Mouse (Mus musculus): Measurements from ENCODE around the gene Prr14. TPM values are rescaled to one million over a fixed set of nuclear protein-coding genes. Genes with fewer than 3 reads are reported as not detected.
"Not testable (repeated sequence)": the region's sequence is repeated elsewhere in the genome, so short reads cannot be mapped to it uniquely, and the experiment has no call there.

Prr14 gene
- polyA plus RNA-seq (2015; fragmentation: Nextera tagmentation; extraction: Ambion mirVana) = 38.6 and 38.8 TPM in 2 replicates

DNA sequence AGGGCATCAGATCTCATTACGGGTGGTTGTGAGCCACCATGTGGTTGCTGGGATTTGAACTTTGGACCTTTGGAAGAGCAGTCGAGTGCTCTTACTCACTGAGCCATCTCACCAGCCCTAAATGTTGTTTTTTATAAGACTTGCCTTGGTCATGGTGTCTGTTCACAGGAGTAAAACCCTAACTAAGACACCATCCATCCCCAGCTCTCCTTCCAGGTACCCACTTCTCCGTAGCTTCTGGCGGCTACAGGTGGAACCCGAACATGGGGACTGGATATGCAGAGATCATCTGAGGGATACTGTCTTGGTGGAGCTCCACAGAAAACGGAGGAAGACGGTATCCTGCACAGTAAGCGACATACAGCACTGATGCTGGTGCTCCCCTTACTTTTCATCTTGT lies at the start of gene Prr14:
Gene Prr14, plus strand, starts transcription at position 301 of the 400 bp plus-strand sequence.
- not testable (repeated sequence) for H3K9ac ChIP-seq; H3K4me2 ChIP-seq; H3K27ac ChIP-seq; H3K4me1 ChIP-seq; H3K27me3 ChIP-seq (replicated peaks); H3K9me3 ChIP-seq; H3K4me3 ChIP-seq (replicated peaks); ATAC-seq (ENCODE audit: insufficient read depth, low FRiP score, low read depth)
- H3K36me3 ChIP-seq = peaks cover 39% of the 10 kb centered on the region
- WGBS = 97% methylated on average over 8 of the region's 8 CpGs

DNA sequence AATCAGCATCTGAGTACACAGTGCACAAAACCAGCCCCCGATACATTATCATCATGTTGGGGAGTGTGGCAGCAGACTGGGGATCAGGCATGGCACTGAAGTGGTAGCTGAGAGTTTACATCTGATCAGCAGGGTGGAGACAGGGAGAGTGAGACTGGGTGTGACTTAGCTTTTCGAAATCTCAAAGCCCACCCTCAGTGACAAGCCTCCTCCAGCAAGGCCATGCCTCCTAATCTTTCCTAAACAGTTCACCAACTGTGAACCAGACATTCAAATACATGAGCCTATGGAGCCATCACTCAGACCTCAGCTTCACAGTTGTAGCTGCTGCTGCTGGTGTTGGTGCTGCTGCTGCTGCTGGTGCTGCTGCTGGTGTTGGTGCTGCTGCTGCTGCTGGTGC lies 48.0 kb upstream of the Prr14 start:
- no peaks in the 10 kb centered on the region for H3K4me1 ChIP-seq
- H3K36me3 ChIP-seq = no peaks in the 10 kb centered on the region; the same call in 1 of the 2 replicates
- no peaks in the 10 kb centered on the region for H3K9me3 ChIP-seq
- H3K9ac ChIP-seq = no peak overlapping the region
- H3K4me2 ChIP-seq = no peak overlapping the region
- 76% methylated on average over 2 of the region's 2 CpGs for WGBS
- H3K27me3 ChIP-seq (replicated peaks) = no peaks in the 10 kb centered on the region
- no peak for ATAC-seq (ENCODE audit: insufficient read depth, low FRiP score, low read depth)
- H3K27ac ChIP-seq = no peak overlapping the region
- H3K4me3 ChIP-seq (replicated peaks) = no peak overlapping the region

- H3K27ac ChIP-seq = peak within 1 kb of the TSS; percentile 72
- no peaks in the 10 kb centered on the region for H3K27me3 ChIP-seq (replicated peaks)
- no peaks in the 10 kb centered on the region; the same call in 1 of the 2 replicates for H3K36me3 ChIP-seq
- H3K4me1 ChIP-seq = peaks cover 6% of the 10 kb centered on the region
- peak; percentile 93 for ATAC-seq (ENCODE audit: insufficient read depth, low FRiP score, low read depth)
- H3K9ac ChIP-seq = peak within 1 kb of the TSS; percentile 82
- under 1% methylated on average over 48 of the region's 48 CpGs for WGBS
- H3K9me3 ChIP-seq = no peaks in the 10 kb centered on the region
- peak within 1 kb of the TSS; percentile 93 for H3K4me3 ChIP-seq (replicated peaks)
- H3K4me2 ChIP-seq = peak within 1 kb of the TSS; percentile 93
These were observed 37.8 kb upstream of the Prr14 start, which contains the start of gene Zfp688 for GRCm38 (mm10) chr7:127421388-127422191. Zfp688 (minus strand) TSS chr7:127422068.

DNA sequence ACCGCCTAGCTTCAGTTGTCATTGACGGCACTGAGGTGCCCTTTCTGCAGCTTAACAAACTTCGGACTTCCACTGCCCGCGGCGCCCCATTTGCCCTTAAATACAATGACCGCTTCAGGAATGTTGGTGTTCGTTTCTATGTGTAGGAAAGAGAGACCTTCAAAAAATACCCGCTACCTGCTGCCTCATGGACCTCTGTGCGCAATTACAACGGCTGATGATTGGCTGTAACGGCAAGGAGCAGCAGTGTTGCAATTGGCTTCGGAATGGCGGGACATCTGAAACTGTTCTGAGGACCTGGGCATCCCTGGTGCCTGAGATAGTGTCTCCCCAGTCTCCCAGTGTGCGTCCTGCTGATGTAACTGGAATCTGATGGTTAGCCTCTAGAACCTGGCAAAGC lies 37.2 kb upstream of the Prr14 start:
- no peak overlapping the region for H3K9ac ChIP-seq
- ATAC-seq (ENCODE audit: insufficient read depth, low FRiP score, low read depth) = no peak
- peaks cover 6% of the 10 kb centered on the region for H3K4me1 ChIP-seq
- WGBS = 1% methylated on average over 15 of the region's 15 CpGs
- H3K27me3 ChIP-seq (replicated peaks) = no peaks in the 10 kb centered on the region
- peak overlapping the region; percentile 93 for H3K4me2 ChIP-seq
- H3K4me3 ChIP-seq (replicated peaks) = peak overlapping the region; percentile 93
- no peak overlapping the region for H3K27ac ChIP-seq
- no peaks in the 10 kb centered on the region for H3K9me3 ChIP-seq
- H3K36me3 ChIP-seq = no peaks in the 10 kb centered on the region; the same call in 1 of the 2 replicates

DNA sequence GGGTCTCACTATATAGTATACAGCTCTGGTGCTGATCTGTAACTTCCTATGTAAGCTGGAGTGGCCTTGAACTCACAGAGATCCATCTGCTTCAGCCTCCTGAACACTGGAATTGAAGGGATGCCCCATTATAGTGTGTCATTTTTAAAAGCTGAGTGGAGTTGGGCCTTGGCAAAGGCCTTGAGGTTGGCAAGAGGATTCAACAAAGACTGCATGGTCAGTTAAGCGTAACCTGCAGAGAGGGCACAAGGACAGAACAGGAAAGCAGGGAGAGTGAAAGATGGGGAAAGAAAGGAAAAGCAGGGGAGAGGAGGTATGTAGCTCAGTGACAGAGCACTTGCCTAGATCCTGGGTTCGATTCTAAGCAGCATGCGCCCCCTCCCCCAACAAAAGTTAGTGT lies 34.1 kb upstream of the Prr14 start:
- H3K4me2 ChIP-seq = no peak overlapping the region
- no peaks in the 10 kb centered on the region for H3K36me3 ChIP-seq
- no peak overlapping the region for H3K4me3 ChIP-seq (replicated peaks)
- H3K9me3 ChIP-seq = no peaks in the 10 kb centered on the region
- H3K9ac ChIP-seq = no peak overlapping the region
- H3K27me3 ChIP-seq (replicated peaks) = no peaks in the 10 kb centered on the region
- 87% methylated on average over 3 of the region's 3 CpGs for WGBS
- H3K27ac ChIP-seq = no peak overlapping the region
- ATAC-seq (ENCODE audit: insufficient read depth, low FRiP score, low read depth) = no peak
- H3K4me1 ChIP-seq = peaks cover 6% of the 10 kb centered on the region

GRCm38 (mm10) chr7:127425911-127426310 lies 33.5 kb upstream of the Prr14 start:
- Histone ChIP-seq H3K4me2 (no peak overlapping the region), H3K4me1 (peaks cover 6% of the 10 kb centered on the region), H3K9me3 (no peaks in the 10 kb centered on the region), H3K36me3 (no peaks in the 10 kb centered on the region), H3K4me3 (replicated peaks) (no peak overlapping the region), H3K27ac (no peak overlapping the region), H3K27me3 (replicated peaks) (no peaks in the 10 kb centered on the region), H3K9ac (no peak overlapping the region)
- no peak for ATAC-seq (ENCODE audit: insufficient read depth, low FRiP score, low read depth)
- WGBS = 88% methylated on average over 2 of the region's 2 CpGs

DNA sequence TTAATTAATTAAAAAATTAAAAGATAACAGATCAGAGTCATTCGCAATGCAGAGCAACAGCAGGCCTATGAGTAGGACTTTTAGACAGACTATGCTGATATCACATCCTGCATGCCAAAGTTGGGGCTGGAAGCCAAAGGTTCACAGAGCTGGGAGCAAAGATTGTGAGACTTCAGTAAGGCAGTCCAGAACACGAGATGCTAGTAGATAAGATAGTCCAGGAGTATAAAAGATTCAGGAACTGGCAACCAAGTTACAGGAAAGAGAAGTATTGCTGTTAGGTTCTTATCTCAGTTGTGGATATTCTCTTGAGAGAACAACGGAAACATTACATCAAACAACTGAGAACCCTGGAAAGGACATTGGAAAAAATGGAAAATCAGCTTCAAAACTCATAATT lies 33.1 kb upstream of the Prr14 start:
- Histone ChIP-seq H3K4me1 (peaks cover 1% of the 10 kb centered on the region), H3K9ac (no peak overlapping the region), H3K9me3 (no peaks in the 10 kb centered on the region), H3K4me2 (no peak overlapping the region), H3K27ac (no peak overlapping the region), H3K36me3 (no peaks in the 10 kb centered on the region), H3K27me3 (replicated peaks) (no peaks in the 10 kb centered on the region), H3K4me3 (replicated peaks) (no peak overlapping the region)
- WGBS = 63% methylated on average over 3 of the region's 3 CpGs
- no peak for ATAC-seq (ENCODE audit: insufficient read depth, low FRiP score, low read depth)

DNA sequence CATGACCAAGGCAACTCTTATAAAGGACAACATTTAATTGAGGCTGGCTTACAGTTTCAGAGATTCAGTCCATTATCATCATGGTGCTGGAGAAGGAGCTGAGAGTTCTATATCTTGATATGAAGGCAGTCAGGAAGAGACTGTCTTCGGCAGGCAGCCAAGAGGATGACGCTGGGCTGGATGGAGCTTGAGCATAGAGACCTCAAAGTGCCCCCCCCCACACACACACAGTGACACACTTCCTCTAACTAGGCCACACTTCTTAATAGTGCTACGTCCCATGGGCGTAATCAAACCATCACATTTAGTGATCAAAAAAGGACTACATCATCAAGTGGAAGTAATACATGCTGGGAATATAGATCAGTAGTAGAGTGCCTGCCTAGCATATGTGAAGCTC lies 24.2 kb upstream of the Prr14 start:
- no peak overlapping the region for H3K27ac ChIP-seq
- 80% methylated on average over 4 of the region's 4 CpGs for WGBS
- ATAC-seq (ENCODE audit: insufficient read depth, low FRiP score, low read depth) = no peak
- H3K4me2 ChIP-seq = no peak overlapping the region
- no peak overlapping the region for H3K9ac ChIP-seq
- H3K4me1 ChIP-seq = no peaks in the 10 kb centered on the region
- 0 out of 2 replicates have a peak, but pooled peaks cover 5% of the 10 kb centered on the region for H3K9me3 ChIP-seq
- H3K4me3 ChIP-seq (replicated peaks) = no peak overlapping the region
- H3K27me3 ChIP-seq (replicated peaks) = no peaks in the 10 kb centered on the region
- H3K36me3 ChIP-seq = no peaks in the 10 kb centered on the region

GRCm38 (mm10) chr7:127437724-127438123 lies 21.7 kb upstream of the Prr14 start:
- Histone ChIP-seq H3K27ac (no peak overlapping the region), H3K9me3 (0 out of 2 replicates have a peak, but pooled peaks cover 5% of the 10 kb centered on the region), H3K36me3 (no peaks in the 10 kb centered on the region), H3K4me1 (no peaks in the 10 kb centered on the region), H3K9ac (no peak overlapping the region), H3K4me2 (no peak overlapping the region), H3K27me3 (replicated peaks) (no peaks in the 10 kb centered on the region), H3K4me3 (replicated peaks) (no peak overlapping the region)
- no peak for ATAC-seq (ENCODE audit: insufficient read depth, low FRiP score, low read depth)
- WGBS = 88% methylated on average over 3 of the region's 3 CpGs

GRCm38 (mm10) chr7:127443976-127444375 lies 15.4 kb upstream of the Prr14 start:
- 88% methylated on average over 20 of the region's 20 CpGs for WGBS
- Histone ChIP-seq H3K4me3 (replicated peaks) (no peak overlapping the region), H3K36me3 (peaks cover 20% of the 10 kb centered on the region)

GRCm38 (mm10) chr7:127448521-127449300 lies 10.7 kb upstream of the Prr14 start, which contains the start of gene Zfp689:
Zfp689 (minus strand) TSS chr7:127449158.
- peak; percentile 89 for ATAC-seq (ENCODE audit: insufficient read depth, low FRiP score, low read depth)
- Histone ChIP-seq H3K4me3 (replicated peaks) (peak within 1 kb of the TSS; percentile 89), H3K27ac (peak within 1 kb of the TSS; percentile 94), H3K36me3 (peaks cover 28% of the 10 kb centered on the region), H3K9me3 (no peaks in the 10 kb centered on the region), H3K4me1 (peaks cover 21% of the 10 kb centered on the region), H3K4me2 (peak within 1 kb of the TSS; percentile 64), H3K27me3 (replicated peaks) (no peaks in the 10 kb centered on the region), H3K9ac (peak within 1 kb of the TSS; percentile 85)
- WGBS = under 1% methylated on average over 54 of the region's 54 CpGs

More at GRCm38 (mm10) chr7:127443976-127444375, 15.4 kb upstream of the Prr14 start:
- no peak for ATAC-seq (ENCODE audit: insufficient read depth, low FRiP score, low read depth)
- H3K9me3 ChIP-seq = no peaks in the 10 kb centered on the region
- H3K27ac ChIP-seq = no peak overlapping the region
- H3K4me2 ChIP-seq = no peak overlapping the region
- H3K4me1 ChIP-seq = no peaks in the 10 kb centered on the region
- no peaks in the 10 kb centered on the region for H3K27me3 ChIP-seq (replicated peaks)
- no peak overlapping the region for H3K9ac ChIP-seq

DNA sequence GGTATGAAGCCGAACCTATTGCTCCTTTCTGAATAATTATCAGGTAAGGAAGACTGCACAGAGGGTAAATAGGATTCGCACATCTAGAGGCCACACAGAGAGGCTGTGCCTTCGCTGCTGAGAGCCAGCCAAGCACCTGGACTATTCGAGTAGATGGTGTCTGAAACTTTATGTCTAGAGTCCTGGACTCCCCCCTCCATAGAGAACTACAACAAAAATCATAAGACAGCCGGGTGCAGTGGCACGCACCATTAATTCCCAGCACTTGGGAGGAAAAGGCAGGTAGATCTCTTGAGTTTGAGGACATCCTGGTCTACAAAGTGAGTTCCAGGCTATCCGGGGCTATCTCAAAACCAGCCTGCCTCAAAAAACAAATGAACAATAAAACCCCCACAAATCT lies 9.4 kb upstream of the Prr14 start:
- Histone ChIP-seq H3K4me3 (replicated peaks) (peak overlapping the region; percentile 89), H3K27me3 (replicated peaks) (no peaks in the 10 kb centered on the region), H3K4me2 (peak overlapping the region; percentile 64), H3K9ac (no peak overlapping the region), H3K27ac (no peak overlapping the region), H3K4me1 (peaks cover 21% of the 10 kb centered on the region), H3K9me3 (no peaks in the 10 kb centered on the region), H3K36me3 (peaks cover 21% of the 10 kb centered on the region; the same call in 1 of the 2 replicates)
- 82% methylated on average over 7 of the region's 7 CpGs for WGBS
- ATAC-seq (ENCODE audit: insufficient read depth, low FRiP score, low read depth) = no peak
